Mouse (Mus musculus): Measurements from ENCODE around the gene Chrm4.

Chrm4 gene

GRCm38 (mm10) chr2:91944170-91944950, 17.3 kb downstream of the Chrm4 start:
- no peak for DNase-seq (ENCODE audit: low read depth, low spot score)

GRCm38 (mm10) chr2:91945483-91945882, 18.4 kb downstream of the Chrm4 start, which contains the start of gene Gm9821:
Gm9821 (plus strand) TSS chr2:91945703.
- no peak for DNase-seq (ENCODE audit: low read depth, low spot score)

- DNase-seq (ENCODE audit: low read depth, low spot score) = no peak
These were observed 19.8 kb downstream of the Chrm4 start for GRCm38 (mm10) chr2:91946836-91947235.

- no peak for DNase-seq (ENCODE audit: low read depth, low spot score)
These were observed 20.5 kb downstream of the Chrm4 start for GRCm38 (mm10) chr2:91947397-91948150.

- no peak for DNase-seq (ENCODE audit: low read depth, low spot score)
These were observed 21.1 kb downstream of the Chrm4 start for GRCm38 (mm10) chr2:91948151-91948509.

GRCm38 (mm10) chr2:91948792-91949241, 21.8 kb downstream of the Chrm4 start:
- no peak for DNase-seq (ENCODE audit: low read depth, low spot score)

GRCm38 (mm10) chr2:91949411-91950274, 22.6 kb downstream of the Chrm4 start:
- DNase-seq (ENCODE audit: low read depth, low spot score) = no peak

GRCm38 (mm10) chr2:91950275-91951085, 23.4 kb downstream of the Chrm4 start:
- no peak for DNase-seq (ENCODE audit: low read depth, low spot score)

- no peak for DNase-seq (ENCODE audit: low read depth, low spot score)
These were observed 26.8 kb downstream of the Chrm4 start for GRCm38 (mm10) chr2:91953825-91954224.

- DNase-seq (ENCODE audit: low read depth, low spot score) = no peak
These were observed 28.1 kb downstream of the Chrm4 start for GRCm38 (mm10) chr2:91955121-91955591.

GRCm38 (mm10) chr2:91955875-91956274, 28.8 kb downstream of the Chrm4 start:
- no peak for DNase-seq (ENCODE audit: low read depth, low spot score)

GRCm38 (mm10) chr2:91957096-91957495, 30.0 kb downstream of the Chrm4 start:
- no peak for DNase-seq (ENCODE audit: low read depth, low spot score)

GRCm38 (mm10) chr2:91958049-91958448, 31.0 kb downstream of the Chrm4 start:
- no peak for DNase-seq (ENCODE audit: low read depth, low spot score)

GRCm38 (mm10) chr2:91958701-91959457, 31.8 kb downstream of the Chrm4 start:
- DNase-seq (ENCODE audit: low read depth, low spot score) = no peak

- no peak for DNase-seq (ENCODE audit: low read depth, low spot score)
These were observed 32.7 kb downstream of the Chrm4 start for GRCm38 (mm10) chr2:91959544-91960410.

GRCm38 (mm10) chr2:91960459-91960858, 33.4 kb downstream of the Chrm4 start:
- DNase-seq (ENCODE audit: low read depth, low spot score) = no peak

GRCm38 (mm10) chr2:91961901-91962761, 35.1 kb downstream of the Chrm4 start:
- no peak for DNase-seq (ENCODE audit: low read depth, low spot score)

GRCm38 (mm10) chr2:91962864-91963401, 35.9 kb downstream of the Chrm4 start:
- DNase-seq (ENCODE audit: low read depth, low spot score) = no peak

All from brain, embryonic 18.5 days (tissue).